In genomic region chr12:21417100-21418070, GRCm38 (mm10) we compare ENCODE assay signal across 8 mouse cellular contexts. TPM values are rescaled to one million over a fixed set of nuclear protein-coding genes. Genes with fewer than 3 reads are reported as not detected.
DNase-seq lines count a peak whose midpoint lies in the region; ATAC-seq and TF ChIP-seq lines count a peak whose summit lies in the region.

Ywhaq (minus strand) TSS chr12:21417637.

- H3K4me2 ChIP-seq in hindbrain, postnatal 0 days (ENCODE audit: low read depth, low read length) = peak within 1 kb of the TSS; percentile 70

- DNase-seq in ZHBTc4 (ENCODE audit: low read depth, low spot score) = peak; percentile 100
- peak; percentile 97 for DNase-seq in gastrocnemius, adult 2 months
- DNase-seq in hindbrain, postnatal 0 days (ENCODE audit: low spot score) = peak; percentile 99
- peak; percentile 97 for DNase-seq in left cerebral cortex, adult 2 months (ENCODE audit: extremely low spot score in 1 of 2, low spot score in 2 of 2)
- DNase-seq in right cerebral cortex, adult 2 months (ENCODE audit: low spot score in 2 of 2) = peak; percentile 98 to 99
- peak; percentile 97 for DNase-seq in urinary bladder, postnatal 14 days (ENCODE audit: low spot score)

- no peaks in the 10 kb centered on the region for H3K9me3 ChIP-seq in hindbrain, postnatal 0 days (ENCODE audit: low read length)

- TF ChIP-seq CTCF in gastrocnemius, adult 2 months (IDR thresholded peaks at IDR 0.05) = no peak
- 0 out of 2 replicates have a peak, but pooled peaks have one; percentile 5 for TF ChIP-seq CTCF in hindbrain, postnatal 0 days (IDR thresholded peaks at IDR 0.05; ENCODE audit: low read depth)
- TF ChIP-seq CTCF in left cerebral cortex, adult 2 months (IDR thresholded peaks at IDR 0.05) = no peak

- peak within 1 kb of the TSS; percentile 99 for H3K9ac ChIP-seq in hindbrain, postnatal 0 days (replicated peaks; ENCODE audit: low read length)

- H3K36me3 ChIP-seq in hindbrain, postnatal 0 days (ENCODE audit: insufficient read depth, low read length) = peaks cover 3% of the 10 kb centered on the region; the same call in 1 of the 2 replicates

- H3K4me1 ChIP-seq in hindbrain, postnatal 0 days (ENCODE audit: insufficient read depth, low read length) = peaks cover 16% of the 10 kb centered on the region

- intact Hi-C loops in gastrocnemius, adult 2 months (cut with DNase I) = loop anchor here (5.0 kb wide), 1 partner anchor 55 kb away; no protein-coding TSS in a partner anchor
- intact Hi-C loops in left cerebral cortex, adult 2 months (cut with DNase I) = loop anchor here (2.0 to 5.0 kb wide), 2 partner anchors 45 to 95 kb away; partner anchors contain the start of gene Adam17

- H3K27me3 ChIP-seq in hindbrain, postnatal 0 days (ENCODE audit: insufficient read depth, low read length) = no peaks in the 10 kb centered on the region

- H3K27ac ChIP-seq in gastrocnemius, adult 2 months = peak within 1 kb of the TSS; percentile 98
- peak within 1 kb of the TSS; percentile 100 for H3K27ac ChIP-seq in hindbrain, postnatal 0 days
- H3K27ac ChIP-seq in left cerebral cortex, adult 2 months = peak within 1 kb of the TSS; percentile 99

- H3K4me3 ChIP-seq in gastrocnemius, adult 2 months = peak within 1 kb of the TSS; percentile 91
- H3K4me3 ChIP-seq in hindbrain, postnatal 0 days (ENCODE audit: low read length) = peak within 1 kb of the TSS; percentile 99
- peak within 1 kb of the TSS; percentile 73 for H3K4me3 ChIP-seq in left cerebral cortex, adult 2 months

- under 1% methylated on average over 87 of the region's 103 CpGs for whole genome bisulfite sequencing in hindbrain, postnatal 0 days

- peak; percentile 87 for ATAC-seq in common myeloid progenitor, adult 5-6 weeks (replicated peaks; ENCODE audit: low read depth, poor library complexity, severe bottlenecking)
- peak; percentile 99 for ATAC-seq in hindbrain, postnatal 0 days
- peak; percentile 88 for ATAC-seq in megakaryocyte, adult 5-6 weeks (ENCODE audit: poor library complexity, severe bottlenecking)

RNA-seq across cellular contexts. Expression of gene Ywhaq, which starts in this region (rescaled TPM):
- total RNA-seq in common myeloid progenitor, adult 5-6 weeks (2017) = 232 and 249 TPM in 2 replicates
- 10 to 100 TPM; 20.4 to 28.2 TPM for total RNA-seq in gastrocnemius, adult 2 months (2021)
- total RNA-seq in hindbrain, postnatal 0 days (2014; rRNA removed) = 579 and 622 TPM in 2 replicates
- polyA plus RNA-seq in hindbrain, postnatal 0 days (2015; fragmentation: Nextera tagmentation; extraction: Ambion mirVana) = 1,086 and 1,131 TPM in 2 replicates
- total RNA-seq in left cerebral cortex, adult 2 months (2021) = 100 to 1,000 TPM; 406 to 421 TPM
- 265 and 275 TPM in 2 replicates for total RNA-seq in megakaryocyte, adult 5-6 weeks (2015)
- total RNA-seq in megakaryocyte, adult 5-6 weeks (2017) = 136 and 156 TPM in 2 replicates

Comparison
In these comparisons a context has a peak if more than half of its experiments do, and no peak if none do; other contexts are left out.
1. Peak in every context shown above with its lines: DNase-seq, ATAC-seq, H3K4me3 ChIP-seq and H3K27ac ChIP-seq.